Mouse (Mus musculus) midbrain, embryonic 13.5 days (tissue): Measurements from ENCODE around the gene Syvn1. TPM values are rescaled to one million over a fixed set of nuclear protein-coding genes. Genes with fewer than 3 reads are reported as not detected.

Experiments
- ATAC-seq: fragments of 200-750 bp; cut with Nextera tagmentation; 2 replicates; pipeline ENCODE4 v1.8.0; 2017; ENCODE audit warnings: mild to moderate bottlenecking, moderate TSS enrichment, moderate library complexity
- H3K27ac ChIP-seq: fragments of 300-500 bp; sonication (generic); 2 replicates; pipeline ENCODE4 v1.5.1; 2015; ENCODE audit warnings: inconsistent platforms, mild to moderate bottlenecking, moderate library complexity
- H3K27me3 ChIP-seq: fragments of 300-500 bp; sonication (generic); 2 replicates; pipeline ENCODE4 v1.6.1; 2015; ENCODE audit warnings: mild to moderate bottlenecking, inconsistent platforms
- H3K36me3 ChIP-seq: fragments of 300-500 bp; sonication (generic); 2 replicates; pipeline ENCODE4 v1.6.1; 2015; ENCODE audit warnings: mild to moderate bottlenecking, inconsistent platforms
- H3K4me1 ChIP-seq: fragments of 300-500 bp; sonication (generic); replicated peaks from 2 replicates; pipeline ENCODE4 v1.6.1; 2015; ENCODE audit warnings: inconsistent platforms
- H3K4me2 ChIP-seq: fragments of 300-500 bp; sonication (generic); replicated peaks from 2 replicates; pipeline ENCODE4 v1.6.1; 2015; ENCODE audit warnings: moderate library complexity, mild to moderate bottlenecking, inconsistent platforms
- H3K4me3 ChIP-seq: fragments of 300-500 bp; sonication (generic); replicated peaks from 2 replicates; pipeline ENCODE4 v1.5.1; 2015; ENCODE audit warnings: mild to moderate bottlenecking, inconsistent platforms
- H3K9ac ChIP-seq: fragments of 300-500 bp; sonication (generic); replicated peaks from 2 replicates; pipeline ENCODE4 v1.6.1; 2015; ENCODE audit warnings: mild to moderate bottlenecking, inconsistent platforms
- H3K9me3 ChIP-seq: fragments of 300-500 bp; sonication (generic); 2 replicates; pipeline ENCODE4 v1.6.1; 2016; ENCODE audit warnings: mild to moderate bottlenecking, inconsistent platforms
- WGBS: fragments of 180-500 bp; shearing (Covaris S2); methylation state at CpG from one replicate; pipeline ENCODE4 v1.1.7; 2015; 5-methylcytosine and 5-hydroxymethylcytosine counted together
- polyA plus RNA-seq: library from polyadenylated mRNA; unstranded; fragments of >200 nt; fragmentation: Nextera tagmentation; extraction: Ambion mirVana; gene quantifications from 2 replicates; pipeline ENCODE4 v1.2.1, GENCODE M21; 2015

Gene Syvn1
- polyA plus RNA-seq, 1 experiment from 2014 or later: 33.8 TPM

- peak within 1 kb of the TSS; percentile 93 for H3K27ac ChIP-seq
- H3K27me3 ChIP-seq: no peaks in the 10 kb centered on the region
- peaks cover 10% of the 10 kb centered on the region for H3K36me3 ChIP-seq
- WGBS: under 1% methylated on average over 58 of the region's 58 CpGs
- H3K9ac ChIP-seq: peak within 1 kb of the TSS; percentile 98
- peak within 1 kb of the TSS; percentile 99 for H3K4me2 ChIP-seq
- H3K9me3 ChIP-seq: no peaks in the 10 kb centered on the region
- H3K4me1 ChIP-seq: peaks cover 56% of the 10 kb centered on the region
- peak; percentile 77 for ATAC-seq
- H3K4me3 ChIP-seq: peak within 1 kb of the TSS; percentile 91
Measured at GRCm38 (mm10) chr19:6061021-6061533, 14.7 kb downstream of the Syvn1 start, which contains the start of gene Znhit2. TSS of gene Znhit2 (plus strand) at chr19:6061192.

- H3K27ac ChIP-seq: peak overlapping the region; percentile 93
- peak; percentile 12; the same call in 1 of the 2 replicates for ATAC-seq
- peak overlapping the region; percentile 99 for H3K4me2 ChIP-seq
- peak overlapping the region; percentile 98 for H3K9ac ChIP-seq
- peak overlapping the region; percentile 91 for H3K4me3 ChIP-seq
- H3K27me3 ChIP-seq: no peaks in the 10 kb centered on the region
- peaks cover 56% of the 10 kb centered on the region for H3K4me1 ChIP-seq
- no peaks in the 10 kb centered on the region for H3K9me3 ChIP-seq
- peaks cover 10% of the 10 kb centered on the region for H3K36me3 ChIP-seq
- 3% methylated on average over 44 of the region's 44 CpGs for WGBS
Measured at GRCm38 (mm10) chr19:6061641-6062302, 15.4 kb downstream of the Syvn1 start.

GRCm38 (mm10) chr19:6062418-6062817, 16.0 kb downstream of the Syvn1 start:
- WGBS: 77% methylated on average over 5 of the region's 5 CpGs
- Histone ChIP-seq H3K27me3 (no peaks in the 10 kb centered on the region), H3K36me3 (peaks cover 10% of the 10 kb centered on the region), H3K4me3 (peak overlapping the region; percentile 91), H3K27ac (0 out of 2 replicates have a peak overlapping the region, but pooled peaks have one; percentile 93), H3K4me2 (peak overlapping the region; percentile 99), H3K9ac (peak overlapping the region; percentile 98), H3K4me1 (peaks cover 59% of the 10 kb centered on the region), H3K9me3 (no peaks in the 10 kb centered on the region)
- no peak for ATAC-seq

- H3K27ac ChIP-seq: no peak overlapping the region
- peak overlapping the region; percentile 98 for H3K9ac ChIP-seq
Measured at GRCm38 (mm10) chr19:6063081-6063480, 16.7 kb downstream of the Syvn1 start.

GRCm38 (mm10) chr19:6066571-6066970, 20.2 kb downstream of the Syvn1 start:
- ATAC-seq: peak; percentile 35
- peak overlapping the region; percentile 93 for H3K4me2 ChIP-seq
- no peaks in the 10 kb centered on the region for H3K27me3 ChIP-seq
- peaks cover 54% of the 10 kb centered on the region for H3K4me1 ChIP-seq
- H3K27ac ChIP-seq: peak overlapping the region; percentile 93
- 43% methylated on average over 5 of the region's 5 CpGs for WGBS
- peak overlapping the region; percentile 84 for H3K9ac ChIP-seq
- H3K36me3 ChIP-seq: peaks cover 28% of the 10 kb centered on the region
- no peaks in the 10 kb centered on the region for H3K9me3 ChIP-seq
- peak overlapping the region; percentile 62 for H3K4me3 ChIP-seq

More at GRCm38 (mm10) chr19:6063081-6063480, 16.7 kb downstream of the Syvn1 start:
- no peaks in the 10 kb centered on the region for H3K27me3 ChIP-seq
- 93% methylated on average over 6 of the region's 6 CpGs for WGBS
- H3K36me3 ChIP-seq: peaks cover 10% of the 10 kb centered on the region
- peak overlapping the region; percentile 91; the same call in 1 of the 2 replicates for H3K4me3 ChIP-seq
- peaks cover 65% of the 10 kb centered on the region for H3K4me1 ChIP-seq
- no peak for ATAC-seq
- H3K4me2 ChIP-seq: peak overlapping the region; percentile 99
- no peaks in the 10 kb centered on the region for H3K9me3 ChIP-seq

- Histone ChIP-seq H3K4me2 (peak overlapping the region; percentile 93), H3K4me3 (peak overlapping the region; percentile 62), H3K4me1 (peaks cover 48% of the 10 kb centered on the region), H3K27ac (peak overlapping the region; percentile 93), H3K9ac (peak overlapping the region; percentile 84), H3K27me3 (no peaks in the 10 kb centered on the region), H3K9me3 (no peaks in the 10 kb centered on the region), H3K36me3 (peaks cover 28% of the 10 kb centered on the region)
- ATAC-seq: peak; percentile 76
- WGBS: under 1% methylated on average over 30 of the region's 30 CpGs
Measured at GRCm38 (mm10) chr19:6067011-6067723, 20.8 kb downstream of the Syvn1 start.

- WGBS: 8% methylated on average over 33 of the region's 33 CpGs
- Histone ChIP-seq H3K4me1 (peaks cover 41% of the 10 kb centered on the region), H3K9ac (peak within 1 kb of the TSS; percentile 84), H3K4me3 (peak within 1 kb of the TSS; percentile 62), H3K4me2 (peak within 1 kb of the TSS; percentile 93), H3K27me3 (no peaks in the 10 kb centered on the region), H3K9me3 (no peaks in the 10 kb centered on the region), H3K36me3 (peaks cover 33% of the 10 kb centered on the region), H3K27ac (peak within 1 kb of the TSS; percentile 93)
- peak; percentile 92 for ATAC-seq
Measured at GRCm38 (mm10) chr19:6067724-6068415, 21.5 kb downstream of the Syvn1 start, which contains the start of gene Tm7sf2. TSS of gene Tm7sf2 (minus strand) at chr19:6068373.

- H3K36me3 ChIP-seq: peaks cover 42% of the 10 kb centered on the region
- no peak overlapping the region for H3K9ac ChIP-seq
- WGBS: 82% methylated on average over 4 of the region's 4 CpGs
Measured at GRCm38 (mm10) chr19:6068951-6069350, 22.6 kb downstream of the Syvn1 start.

GRCm38 (mm10) chr19:6069851-6070250, 23.5 kb downstream of the Syvn1 start:
- H3K4me3 ChIP-seq: no peak overlapping the region
- H3K36me3 ChIP-seq: peaks cover 46% of the 10 kb centered on the region
- ATAC-seq: no peak
- H3K4me2 ChIP-seq: no peak overlapping the region
- H3K9ac ChIP-seq: no peak overlapping the region
- H3K27me3 ChIP-seq: no peaks in the 10 kb centered on the region
- H3K9me3 ChIP-seq: no peaks in the 10 kb centered on the region
- 92% methylated on average over 10 of the region's 10 CpGs for WGBS
- peaks cover 29% of the 10 kb centered on the region for H3K4me1 ChIP-seq
- H3K27ac ChIP-seq: no peak overlapping the region

More at GRCm38 (mm10) chr19:6068951-6069350, 22.6 kb downstream of the Syvn1 start:
- H3K4me3 ChIP-seq: no peak overlapping the region
- no peak for ATAC-seq
- no peaks in the 10 kb centered on the region for H3K27me3 ChIP-seq
- no peak overlapping the region for H3K27ac ChIP-seq
- peaks cover 30% of the 10 kb centered on the region for H3K4me1 ChIP-seq
- H3K4me2 ChIP-seq: no peak overlapping the region
- no peaks in the 10 kb centered on the region for H3K9me3 ChIP-seq

- Histone ChIP-seq H3K4me1 (peaks cover 29% of the 10 kb centered on the region), H3K4me2 (no peak overlapping the region), H3K36me3 (peaks cover 46% of the 10 kb centered on the region), H3K9ac (peak overlapping the region; percentile 28; the same call in 1 of the 2 replicates), H3K9me3 (no peaks in the 10 kb centered on the region), H3K27ac (no peak overlapping the region), H3K27me3 (no peaks in the 10 kb centered on the region), H3K4me3 (no peak overlapping the region)
- WGBS: 93% methylated on average over 31 of the region's 31 CpGs
- ATAC-seq: no peak
Measured at GRCm38 (mm10) chr19:6070571-6071250, 24.3 kb downstream of the Syvn1 start.

- H3K9ac ChIP-seq: peak overlapping the region; percentile 28; the same call in 1 of the 2 replicates
- ATAC-seq: no peak
- 96% methylated on average over 19 of the region's 19 CpGs for WGBS
- H3K27me3 ChIP-seq: no peaks in the 10 kb centered on the region
- H3K4me1 ChIP-seq: peaks cover 29% of the 10 kb centered on the region
- no peak overlapping the region for H3K4me3 ChIP-seq
- peaks cover 46% of the 10 kb centered on the region for H3K36me3 ChIP-seq
- no peaks in the 10 kb centered on the region for H3K9me3 ChIP-seq
- no peak overlapping the region for H3K27ac ChIP-seq
- no peak overlapping the region for H3K4me2 ChIP-seq
Measured at GRCm38 (mm10) chr19:6071261-6071660, 24.9 kb downstream of the Syvn1 start.
